10 mouse cellular contexts compared by ENCODE assay signal in genomic region chr5:133991556-133991955, GRCm38 (mm10).
DNase-seq lines count a peak whose midpoint lies in the region; ATAC-seq lines count a peak whose summit lies in the region.
"Had no signal": no experiment of that assay in that cellular context is flagged by ENCODE, and none has a peak within 500 bp of the region (broad histone marks: within the 10 kb centered on the region; RNA-seq: fewer than 3 reads in every experiment).

No protein-coding gene starts in this region.

- H3K4me1 ChIP-seq in forebrain, embryonic 14.5 days (ENCODE audit: control insufficient read depth, insufficient read depth, low read length): peaks cover 11% of the 10 kb centered on the region
- no peaks in the 10 kb centered on the region for H3K4me1 ChIP-seq in liver, embryonic 11.5 days (replicated peaks; ENCODE audit: control insufficient read depth, insufficient read depth, low read length)

- peak; percentile 90 for ATAC-seq in forebrain, embryonic 14.5 days
- ATAC-seq in liver, embryonic 11.5 days (replicated peaks; ENCODE audit: low FRiP score): no peak

- H3K4me3 ChIP-seq in forebrain, embryonic 14.5 days (ENCODE audit: low read depth, low read length): no peak overlapping the region
- H3K4me3 ChIP-seq in liver, embryonic 11.5 days (ENCODE audit: low read depth, low read length): no peak overlapping the region
- H3K4me3 ChIP-seq: heart, embryonic 15.5 days; limb, embryonic 13.5 days had no signal

- no peak overlapping the region for H3K4me2 ChIP-seq in forebrain, embryonic 14.5 days (ENCODE audit: low read length)
- H3K4me2 ChIP-seq in liver, embryonic 11.5 days: no peak overlapping the region
- H3K4me2 ChIP-seq: heart, embryonic 15.5 days; limb, embryonic 13.5 days had no signal

- H3K27ac ChIP-seq in forebrain, embryonic 14.5 days (ENCODE audit: low read depth, low read length): peak overlapping the region; percentile 63
- H3K27ac ChIP-seq in liver, embryonic 11.5 days (ENCODE audit: low read depth, low read length): no peak overlapping the region
- H3K27ac ChIP-seq: heart, embryonic 15.5 days; limb, embryonic 13.5 days had no signal

- no peak overlapping the region for H3K9ac ChIP-seq in forebrain, embryonic 14.5 days (ENCODE audit: low read length)
- H3K9ac ChIP-seq in liver, embryonic 11.5 days (ENCODE audit: low read depth, low read length): no peak overlapping the region
- H3K9ac ChIP-seq: heart, embryonic 15.5 days; limb, embryonic 13.5 days had no signal

- H3K27me3 ChIP-seq in forebrain, embryonic 14.5 days (replicated peaks; ENCODE audit: control insufficient read depth, insufficient read depth, low read length): no peaks in the 10 kb centered on the region
- no peaks in the 10 kb centered on the region for H3K27me3 ChIP-seq in liver, embryonic 11.5 days (replicated peaks; ENCODE audit: control insufficient read depth, insufficient read depth, low read length)
- H3K27me3 ChIP-seq: heart, embryonic 15.5 days; limb, embryonic 13.5 days had no signal

- intact Hi-C loops in left cerebral cortex, postnatal 14 days (cut with DNase I): no loop called here

- DNase-seq in adrenal gland, adult (ENCODE audit: inconsistent age in 2 of 2, low spot score in 1 of 2): peak; percentile 14 to 25
- no peak for DNase-seq in adrenal gland, adult 18-20 months (ENCODE audit: low spot score in 2 of 2)
- peak; percentile 15 to 35 for DNase-seq in left cerebral cortex, postnatal 14 days (ENCODE audit: low spot score in 2 of 2)
- no peak for DNase-seq in left cerebral cortex, adult 11 months (ENCODE audit: low spot score)
- peak; percentile 89 for DNase-seq in forebrain, embryonic 14.5 days (ENCODE audit: low spot score)
- peak; percentile 63 to 76 for DNase-seq in layer of hippocampus, postnatal 14 days (ENCODE audit: low spot score in 2 of 2)
- no peak for DNase-seq in liver, embryonic 11.5 days (ENCODE audit: low spot score)
- no peak for DNase-seq in kidney, adult 11 months

- no peaks in the 10 kb centered on the region for H3K9me3 ChIP-seq in forebrain, embryonic 14.5 days (replicated peaks; ENCODE audit: control insufficient read depth, low read length)
- no peaks in the 10 kb centered on the region for H3K9me3 ChIP-seq in liver, embryonic 11.5 days (ENCODE audit: control insufficient read depth, low read length)
- H3K9me3 ChIP-seq: heart, embryonic 15.5 days had no signal

- no peaks in the 10 kb centered on the region for H3K36me3 ChIP-seq in forebrain, embryonic 14.5 days (ENCODE audit: control insufficient read depth, insufficient read depth, low read length)
- H3K36me3 ChIP-seq in liver, embryonic 11.5 days (ENCODE audit: control insufficient read depth, insufficient read depth, low read length): no peaks in the 10 kb centered on the region
- H3K36me3 ChIP-seq: heart, embryonic 15.5 days; limb, embryonic 13.5 days had no signal

- 2% methylated on average over 3 of the region's 3 CpGs for WGBS in forebrain, embryonic 14.5 days
- WGBS in liver, embryonic 11.5 days: 40% methylated on average over 3 of the region's 3 CpGs

Comparison
In these comparisons a context has a peak if more than half of its experiments do, and no peak if none do; other contexts are left out.
1. DNase-seq: peak in adrenal gland, adult (2 of 2), left cerebral cortex, postnatal 14 days (2 of 2), forebrain, embryonic 14.5 days (single experiment) and layer of hippocampus, postnatal 14 days (2 of 2); none in adrenal gland, adult 18-20 months (0 of 2), left cerebral cortex, adult 11 months (single experiment), liver, embryonic 11.5 days (single experiment) and kidney, adult 11 months (single experiment).